Mouse (Mus musculus) lung, postnatal 0 days (tissue): ENCODE data around the gene Fars2. TPM values are rescaled to one million over a fixed set of nuclear protein-coding genes. Genes with fewer than 3 reads are reported as not detected.

Source experiments
- ATAC-seq: fragments of 200-750 bp; cut with Nextera tagmentation; 2 replicates; pipeline ENCODE4 v1.8.0; 2017; ENCODE audit warnings: moderate library complexity
- DNase-seq: peaks from one replicate; pipeline ENCODE4 v3.0.0-alpha.2; 2016; ENCODE audit warnings: low spot score
- H3K27ac ChIP-seq: fragments of 300-500 bp; sonication (generic); 2 replicates; pipeline ENCODE4 v1.5.1; 2014; ENCODE audit warnings: antibody characterized with exemption, mild to moderate bottlenecking, low read length, mixed read lengths
- H3K27me3 ChIP-seq: fragments of 300-500 bp; sonication (generic); replicated peaks from 2 replicates; pipeline ENCODE4 v1.6.1; 2014; ENCODE audit warnings: low read length, mixed read lengths; ENCODE audit not compliant: insufficient read depth
- H3K36me3 ChIP-seq: fragments of 300-500 bp; sonication (generic); 2 replicates; pipeline ENCODE4 v1.6.1; 2014; ENCODE audit warnings: low read length, mixed read lengths; ENCODE audit not compliant: insufficient read depth
- H3K4me1 ChIP-seq: fragments of 300-500 bp; sonication (generic); 2 replicates; pipeline ENCODE4 v1.6.1; 2014; ENCODE audit warnings: antibody characterized with exemption, low read depth, low read length, mixed read lengths; ENCODE audit not compliant: insufficient read depth
- H3K4me2 ChIP-seq: fragments of 300-500 bp; sonication (generic); replicated peaks from 2 replicates; pipeline ENCODE4 v1.6.1; 2014; ENCODE audit warnings: low read depth, mild to moderate bottlenecking, low read length, moderate library complexity, mixed read lengths
- H3K4me3 ChIP-seq: fragments of 300-500 bp; sonication (generic); 2 replicates; pipeline ENCODE4 v1.5.1; 2014; ENCODE audit warnings: low read depth, low read length
- H3K9ac ChIP-seq: fragments of 300-500 bp; sonication (generic); replicated peaks from 2 replicates; pipeline ENCODE4 v1.6.1; 2014; ENCODE audit warnings: low read depth, mild to moderate bottlenecking
- H3K9me3 ChIP-seq: fragments of 300-500 bp; sonication (generic); 2 replicates; pipeline ENCODE4 v1.6.1; 2016; ENCODE audit warnings: low read length, mixed read lengths
- CTCF ChIP-seq: IDR thresholded peaks from 2 replicates; pipeline ENCODE4 v1.5.1; 2016; ENCODE audit warnings: antibody characterized with exemption, mild to moderate bottlenecking
- EP300 ChIP-seq: IDR thresholded peaks from 2 replicates; pipeline ENCODE4 v1.6.1; 2016; ENCODE audit warnings: antibody characterized with exemption, mild to moderate bottlenecking, control low read depth
- WGBS: fragments of 180-500 bp; shearing (Covaris S2); extraction: QIAGEN DNeasy Blood & Tissue Kit; methylation state at CpG from one replicate; pipeline ENCODE4 v1.1.7; 2014; 5-methylcytosine and 5-hydroxymethylcytosine counted together
- polyA plus RNA-seq: library from polyadenylated mRNA; unstranded; fragments of >200 nt; fragmentation: Nextera tagmentation; extraction: Ambion mirVana; gene quantifications from 2 replicates; pipeline ENCODE4 v1.2.1, GENCODE M21; 2015

The Fars2 gene
- polyA plus RNA-seq, 1 experiment from 2014 or later: 33.2 TPM

GRCm38 (mm10) chr13:36541287-36541780 lies 424.1 kb downstream of the Fars2 start:
- DNase-seq: no peak
- WGBS: 67% methylated on average over 2 of the region's 2 CpGs

DNA sequence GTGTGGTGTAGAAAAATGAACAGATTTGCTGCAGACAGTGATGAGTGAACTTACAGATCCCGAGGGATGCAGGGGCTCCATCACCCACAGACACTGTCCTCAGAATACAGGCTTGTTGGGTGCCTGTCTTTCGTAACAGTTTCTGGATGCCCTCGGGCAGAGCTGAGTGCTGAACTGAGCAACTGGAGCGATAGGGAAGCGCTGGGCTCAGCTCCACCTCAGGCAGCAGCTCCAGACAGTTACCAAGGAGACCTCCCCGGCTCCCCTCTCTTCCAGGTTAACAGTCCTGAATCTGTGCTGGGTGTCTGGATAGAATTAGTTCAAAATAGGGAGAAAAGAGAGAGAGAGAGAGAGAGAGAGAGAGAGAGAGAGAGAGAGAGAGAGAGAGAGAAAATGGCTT lies 433.5 kb downstream of the Fars2 start:
- no peak overlapping the region for H3K4me3 ChIP-seq
- ATAC-seq (no peak), DNase-seq (no peak)
- H3K27me3 ChIP-seq: no peaks in the 10 kb centered on the region
- H3K4me2 ChIP-seq: no peak overlapping the region
- WGBS: 62% methylated on average over 6 of the region's 6 CpGs
- H3K9me3 ChIP-seq: no peaks in the 10 kb centered on the region
- no peak overlapping the region for H3K27ac ChIP-seq
- no peak overlapping the region for H3K9ac ChIP-seq
- TF ChIP-seq EP300 (no peak), CTCF (no peak)
- H3K4me1 ChIP-seq: no peaks in the 10 kb centered on the region
- no peaks in the 10 kb centered on the region for H3K36me3 ChIP-seq

More at GRCm38 (mm10) chr13:36541287-36541780, 424.1 kb downstream of the Fars2 start:
- no peak overlapping the region for H3K4me3 ChIP-seq
- H3K36me3 ChIP-seq: no peaks in the 10 kb centered on the region
- no peak overlapping the region for H3K27ac ChIP-seq
- ATAC-seq: peak; percentile 41; the same call in 1 of the 2 replicates
- no peak overlapping the region for H3K4me2 ChIP-seq
- TF ChIP-seq CTCF (no peak), EP300 (no peak)
- no peaks in the 10 kb centered on the region for H3K4me1 ChIP-seq
- no peaks in the 10 kb centered on the region for H3K9me3 ChIP-seq
- no peak overlapping the region for H3K9ac ChIP-seq
- no peaks in the 10 kb centered on the region for H3K27me3 ChIP-seq

DNA sequence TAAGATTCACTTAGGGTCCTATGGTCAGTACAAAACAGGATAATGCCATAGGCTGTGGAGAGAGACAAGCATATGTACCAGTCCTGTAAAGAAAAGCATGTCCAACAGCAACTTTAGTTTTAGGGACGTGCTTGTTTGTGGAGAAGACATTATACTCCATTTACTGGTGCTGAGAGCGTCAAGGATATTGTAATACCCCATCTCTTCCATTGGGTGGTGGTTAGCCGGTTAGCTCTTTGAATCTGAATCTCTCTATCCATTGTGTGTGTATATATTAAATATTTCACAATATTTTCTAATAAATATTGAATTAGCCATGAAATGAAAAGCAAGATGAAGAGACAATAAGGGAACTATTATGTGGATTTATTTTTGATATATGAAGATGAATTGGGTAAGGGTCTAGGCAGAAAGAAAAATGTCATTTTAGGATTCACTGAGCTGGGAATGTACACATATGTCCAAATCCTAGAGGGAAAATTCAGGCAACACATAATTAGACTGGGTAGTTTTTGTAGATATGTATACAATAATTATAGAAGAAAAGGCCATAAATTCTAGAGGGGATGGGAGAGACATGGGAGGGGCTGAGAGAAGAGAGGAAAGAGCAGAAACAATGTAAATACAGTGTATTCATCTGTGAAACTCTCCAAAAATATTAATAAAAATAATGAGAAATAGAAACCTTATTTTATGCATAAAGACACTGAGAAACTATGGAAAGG lies 435.5 kb downstream of the Fars2 start:
- 57% methylated on average over 3 of the region's 3 CpGs for WGBS
- no peaks in the 10 kb centered on the region for H3K27me3 ChIP-seq
- no peak overlapping the region for H3K4me2 ChIP-seq
- no peak for TF ChIP-seq EP300
- no peak for TF ChIP-seq CTCF
- H3K4me3 ChIP-seq: no peak overlapping the region
- no peaks in the 10 kb centered on the region for H3K36me3 ChIP-seq
- no peak overlapping the region for H3K27ac ChIP-seq
- no peak for DNase-seq
- H3K9ac ChIP-seq: no peak overlapping the region
- H3K4me1 ChIP-seq: no peaks in the 10 kb centered on the region
- ATAC-seq: no peak
- no peaks in the 10 kb centered on the region for H3K9me3 ChIP-seq

DNA sequence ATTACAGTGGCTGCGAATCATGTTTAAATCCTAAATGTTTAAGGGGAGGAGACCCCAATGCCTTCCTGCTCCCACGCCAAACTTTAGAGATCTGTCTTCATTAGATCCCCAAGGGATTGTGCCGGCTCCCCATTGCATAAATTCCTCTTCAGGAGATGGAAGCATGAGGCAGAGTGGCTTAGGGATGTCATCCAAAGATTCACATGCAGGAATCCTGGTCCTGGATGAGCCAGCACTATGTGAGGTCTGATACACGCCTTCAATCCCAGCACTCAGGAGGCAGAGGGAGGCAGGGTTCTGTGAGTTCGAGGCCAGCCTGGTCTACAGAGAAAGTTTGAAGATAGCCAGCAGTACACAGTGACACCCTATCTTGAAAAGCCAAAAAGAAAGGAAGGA lies 436.0 kb downstream of the Fars2 start:
- TF ChIP-seq EP300: no peak
- Histone ChIP-seq H3K27ac (no peak overlapping the region), H3K4me1 (no peaks in the 10 kb centered on the region), H3K4me3 (no peak overlapping the region), H3K4me2 (no peak overlapping the region), H3K9me3 (no peaks in the 10 kb centered on the region), H3K9ac (no peak overlapping the region), H3K36me3 (no peaks in the 10 kb centered on the region), H3K27me3 (no peaks in the 10 kb centered on the region)
- 58% methylated on average over 5 of the region's 5 CpGs for WGBS
- DNase-seq: no peak
- no peak for ATAC-seq

DNA sequence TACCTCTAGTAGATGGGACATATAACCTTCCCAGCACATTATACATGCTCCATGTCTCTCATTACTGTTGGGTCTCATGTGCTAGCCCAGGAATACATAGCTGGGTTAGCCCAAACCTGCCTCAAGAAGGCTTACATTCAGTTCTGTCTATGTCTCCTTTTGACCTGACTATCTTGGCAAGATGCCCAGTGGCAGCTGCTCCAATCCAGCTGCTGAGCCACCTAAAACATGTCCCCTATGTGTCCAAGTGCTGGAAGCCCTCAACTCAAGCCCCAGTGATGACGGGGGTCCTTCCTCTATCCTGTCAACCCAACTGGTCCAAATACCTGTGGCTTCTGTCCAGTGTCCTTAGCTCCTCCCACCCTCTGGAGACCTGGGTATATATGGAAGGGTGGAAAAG lies 437.5 kb downstream of the Fars2 start:
- no peak for DNase-seq
- 70% methylated on average over 1 of the region's 1 CpGs for WGBS

GRCm38 (mm10) chr13:36562447-36563441 lies 445.5 kb downstream of the Fars2 start:
- H3K36me3 ChIP-seq: no peaks in the 10 kb centered on the region
- H3K9me3 ChIP-seq: no peaks in the 10 kb centered on the region
- WGBS: 54% methylated on average over 16 of the region's 16 CpGs
- no peak overlapping the region for H3K9ac ChIP-seq
- ATAC-seq (no peak), DNase-seq (peak; percentile 11)
- H3K4me2 ChIP-seq: no peak overlapping the region
- no peak overlapping the region for H3K27ac ChIP-seq
- TF ChIP-seq EP300 (no peak), CTCF (no peak)
- H3K4me1 ChIP-seq: no peaks in the 10 kb centered on the region; the same call in 1 of the 2 replicates
- H3K27me3 ChIP-seq: no peaks in the 10 kb centered on the region
- no peak overlapping the region for H3K4me3 ChIP-seq

More for the DNA sequence above, 437.5 kb downstream of the Fars2 start:
- Histone ChIP-seq H3K4me2 (no peak overlapping the region), H3K27ac (no peak overlapping the region), H3K4me3 (no peak overlapping the region), H3K36me3 (no peaks in the 10 kb centered on the region), H3K9ac (no peak overlapping the region), H3K9me3 (no peaks in the 10 kb centered on the region), H3K4me1 (no peaks in the 10 kb centered on the region), H3K27me3 (no peaks in the 10 kb centered on the region)
- no peak for ATAC-seq
- TF ChIP-seq CTCF: no peak
- TF ChIP-seq EP300: no peak
